Mouse (Mus musculus) heart, postnatal 0 days (tissue): ENCODE measurements at regions not wholly inside any gene's neighbourhood (a gene's known extent, or its start where the extent isn't known, plus 50 kb on each side); places are given as distances from the start of the nearest gene placed in this dataset.

ENCODE experiments used
- ATAC-seq: fragments of 200-750 bp; cut with Nextera tagmentation; 2 replicates; pipeline ENCODE4 v1.8.0; 2017; ENCODE audit warnings: low read depth, moderate number of reproducible peaks, moderate library complexity; ENCODE audit not compliant: insufficient read depth
- DNase-seq: peaks from one replicate; pipeline ENCODE4 v3.0.0-alpha.2; 2016; ENCODE audit warnings: low spot score
- H3K27ac ChIP-seq: fragments of 300-500 bp; sonication (generic); 2 replicates; pipeline ENCODE4 v1.5.1; 2014; ENCODE audit warnings: low read depth, mild to moderate bottlenecking
- H3K27me3 ChIP-seq: fragments of 300-500 bp; sonication (generic); 2 replicates; pipeline ENCODE4 v1.6.1; 2014; ENCODE audit warnings: low read length, mixed read lengths; ENCODE audit not compliant: control insufficient read depth, insufficient read depth
- H3K36me3 ChIP-seq: fragments of 300-500 bp; sonication (generic); replicated peaks from 2 replicates; pipeline ENCODE4 v1.6.1; 2014; ENCODE audit warnings: low read length, mixed read lengths; ENCODE audit not compliant: control insufficient read depth, insufficient read depth
- H3K4me1 ChIP-seq: fragments of 300-500 bp; sonication (generic); 2 replicates; pipeline ENCODE4 v1.6.1; 2014; ENCODE audit warnings: antibody characterized with exemption; ENCODE audit not compliant: control insufficient read depth, insufficient read depth
- H3K4me2 ChIP-seq: fragments of 300-500 bp; sonication (generic); 2 replicates; pipeline ENCODE4 v1.6.1; 2014; ENCODE audit warnings: low read depth, mild to moderate bottlenecking, low read length, moderate library complexity
- H3K4me3 ChIP-seq: fragments of 300-500 bp; sonication (generic); 2 replicates; pipeline ENCODE4 v1.5.1; 2014; ENCODE audit warnings: low read depth, low read length
- H3K9ac ChIP-seq: fragments of 300-500 bp; sonication (generic); replicated peaks from 2 replicates; pipeline ENCODE4 v1.6.1; 2014; ENCODE audit warnings: low read depth, low read length, mixed read lengths
- H3K9me3 ChIP-seq: fragments of 300-500 bp; sonication (generic); replicated peaks from 2 replicates; pipeline ENCODE4 v1.6.1; 2016; ENCODE audit warnings: low read length; ENCODE audit not compliant: control insufficient read depth
- CTCF ChIP-seq: IDR thresholded peaks from 2 replicates; pipeline ENCODE4 v1.5.1; 2016; ENCODE audit warnings: antibody characterized with exemption, control low read depth, low read depth
- EP300 ChIP-seq: IDR thresholded peaks from 2 replicates; pipeline ENCODE4 v1.6.1; 2016; ENCODE audit warnings: antibody characterized with exemption, low read depth
- WGBS: fragments of 180-500 bp; shearing (Covaris S2); extraction: QIAGEN DNeasy Blood & Tissue Kit; methylation state at CpG from one replicate; pipeline ENCODE4 v1.1.7; 2014; 5-methylcytosine and 5-hydroxymethylcytosine counted together

DNA sequence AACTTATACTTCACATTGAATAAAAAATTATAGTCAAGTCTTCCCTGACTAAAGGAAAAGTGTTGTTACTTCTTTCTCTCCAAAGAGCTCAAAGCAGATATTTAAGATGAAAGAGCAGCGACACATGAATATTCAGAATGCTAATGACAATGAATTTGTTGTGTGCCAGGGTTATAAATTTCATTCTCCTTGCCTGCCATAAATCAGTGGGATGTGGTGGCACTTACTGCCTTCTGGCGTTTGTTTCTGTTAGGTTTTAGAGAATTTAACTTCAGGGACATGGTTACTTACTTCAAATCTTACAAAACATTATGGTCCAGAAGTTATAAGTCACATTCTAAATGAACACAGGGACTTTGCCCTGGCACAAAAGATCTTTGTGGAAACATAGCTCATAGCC is 380.4 kb downstream of the Samd5 start:
- no peak overlapping the region for H3K9ac ChIP-seq
- no peaks in the 10 kb centered on the region for H3K27me3 ChIP-seq
- H3K36me3 ChIP-seq = no peaks in the 10 kb centered on the region
- TF ChIP-seq EP300 (no peak), CTCF (no peak)
- H3K4me1 ChIP-seq = no peaks in the 10 kb centered on the region
- WGBS = 91% methylated on average over 2 of the region's 2 CpGs
- no peak overlapping the region for H3K4me3 ChIP-seq
- DNase-seq = no peak
- no peak overlapping the region for H3K27ac ChIP-seq
- no peaks in the 10 kb centered on the region for H3K9me3 ChIP-seq
- ATAC-seq = no peak
- no peak overlapping the region for H3K4me2 ChIP-seq

DNA sequence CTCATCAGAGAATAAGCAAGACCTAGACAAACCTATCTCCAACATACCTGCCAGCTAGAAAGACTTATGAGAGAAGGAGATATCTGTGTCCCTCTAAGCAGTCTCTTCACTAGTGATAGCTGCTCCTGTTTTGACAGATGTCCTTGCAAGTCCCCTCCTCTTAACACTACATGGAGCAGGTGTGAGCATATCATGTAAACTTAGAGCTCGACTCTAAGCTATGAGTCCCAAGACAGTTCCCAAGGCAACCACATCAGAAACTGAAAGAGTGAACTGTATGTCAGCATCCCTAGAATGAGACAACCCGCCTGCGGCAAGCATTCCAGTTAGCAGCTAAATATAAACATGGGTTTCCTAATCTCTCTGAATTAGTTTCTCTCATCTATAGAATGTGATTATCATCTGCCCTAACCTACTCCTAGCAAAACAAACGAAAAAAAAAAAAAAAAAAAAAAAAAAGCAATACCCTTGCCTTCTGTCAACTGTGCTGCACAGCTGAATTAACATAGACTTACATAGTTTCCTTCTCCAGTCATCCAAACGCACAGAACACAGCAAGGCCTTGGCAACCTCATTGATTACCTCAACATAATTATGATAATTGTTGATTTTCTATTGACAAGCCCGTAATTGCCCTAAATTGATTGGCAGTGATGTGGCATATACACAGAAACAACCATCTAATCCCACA is 383.4 kb downstream of the Samd5 start:
- no peak for TF ChIP-seq CTCF
- no peak for TF ChIP-seq EP300
- no peak for DNase-seq
- 49% methylated on average over 6 of the region's 6 CpGs for WGBS

DNA sequence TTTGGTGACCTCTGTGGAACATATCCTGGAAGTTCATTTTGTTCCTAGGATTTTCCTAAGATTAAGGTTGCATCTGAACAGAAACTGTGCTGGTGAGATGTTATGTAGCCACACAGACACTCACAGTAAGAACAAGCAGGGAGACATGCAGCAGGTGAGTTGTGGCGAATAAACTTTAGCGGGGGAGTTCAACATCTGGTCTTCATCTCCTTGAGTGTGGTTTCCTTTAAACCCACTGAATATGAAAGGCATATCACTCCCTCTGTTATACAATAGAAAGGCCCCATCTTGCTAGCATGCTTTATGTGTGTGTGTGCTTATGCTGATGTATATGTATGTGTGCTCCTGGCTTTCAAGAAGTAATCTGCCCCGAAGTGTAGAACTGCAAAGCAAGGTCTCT is 387.1 kb upstream of the Sash1 start:
- no peaks in the 10 kb centered on the region for H3K36me3 ChIP-seq
- H3K9ac ChIP-seq = no peak overlapping the region
- H3K4me1 ChIP-seq = peaks cover 9% of the 10 kb centered on the region
- DNase-seq (no peak), ATAC-seq (no peak)
- no peaks in the 10 kb centered on the region for H3K27me3 ChIP-seq
- no peak overlapping the region for H3K4me2 ChIP-seq
- TF ChIP-seq CTCF = no peak
- TF ChIP-seq EP300 = no peak
- WGBS = 69% methylated on average over 3 of the region's 3 CpGs
- no peak overlapping the region for H3K27ac ChIP-seq
- H3K4me3 ChIP-seq = no peak overlapping the region
- H3K9me3 ChIP-seq = no peaks in the 10 kb centered on the region

More for the DNA sequence above, 383.4 kb downstream of the Samd5 start:
- no peaks in the 10 kb centered on the region for H3K36me3 ChIP-seq
- no peak overlapping the region for H3K4me3 ChIP-seq
- H3K27me3 ChIP-seq = no peaks in the 10 kb centered on the region
- H3K4me1 ChIP-seq = no peaks in the 10 kb centered on the region
- H3K4me2 ChIP-seq = no peak overlapping the region
- H3K9ac ChIP-seq = no peak overlapping the region
- no peak overlapping the region for H3K27ac ChIP-seq
- no peak for ATAC-seq
- no peaks in the 10 kb centered on the region for H3K9me3 ChIP-seq

DNA sequence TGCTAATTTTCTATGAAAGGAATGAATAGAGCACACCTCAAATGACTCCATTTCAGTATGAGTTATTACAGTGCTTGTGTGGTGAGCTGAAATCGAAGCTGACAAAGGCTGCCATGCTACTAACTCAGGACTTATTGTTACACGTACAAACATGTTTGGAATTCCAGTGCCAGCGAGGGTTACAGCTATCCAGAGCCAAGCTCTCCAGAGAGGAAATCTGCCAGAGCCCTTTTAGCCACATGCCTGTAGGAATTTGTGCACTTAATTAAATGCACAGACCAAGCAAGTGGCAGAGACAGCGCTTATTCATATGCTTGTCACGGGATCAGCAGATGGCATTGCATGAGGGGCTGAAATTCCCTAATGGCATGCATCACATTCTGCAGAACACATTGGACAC is 386.4 kb upstream of the Sash1 start:
- DNase-seq (peak; percentile 71), ATAC-seq (peak; percentile 87)
- Histone ChIP-seq H3K9me3 (no peaks in the 10 kb centered on the region), H3K4me1 (peaks cover 9% of the 10 kb centered on the region), H3K27me3 (no peaks in the 10 kb centered on the region), H3K4me2 (no peak overlapping the region; the same call in 1 of the 2 replicates), H3K36me3 (no peaks in the 10 kb centered on the region), H3K27ac (peak overlapping the region; percentile 71), H3K4me3 (no peak overlapping the region), H3K9ac (no peak overlapping the region)
- 20% methylated on average over 5 of the region's 5 CpGs for WGBS
- 0 out of 2 replicates have a peak, but pooled peaks have one; percentile 63 for TF ChIP-seq EP300
- no peak for TF ChIP-seq CTCF

DNA sequence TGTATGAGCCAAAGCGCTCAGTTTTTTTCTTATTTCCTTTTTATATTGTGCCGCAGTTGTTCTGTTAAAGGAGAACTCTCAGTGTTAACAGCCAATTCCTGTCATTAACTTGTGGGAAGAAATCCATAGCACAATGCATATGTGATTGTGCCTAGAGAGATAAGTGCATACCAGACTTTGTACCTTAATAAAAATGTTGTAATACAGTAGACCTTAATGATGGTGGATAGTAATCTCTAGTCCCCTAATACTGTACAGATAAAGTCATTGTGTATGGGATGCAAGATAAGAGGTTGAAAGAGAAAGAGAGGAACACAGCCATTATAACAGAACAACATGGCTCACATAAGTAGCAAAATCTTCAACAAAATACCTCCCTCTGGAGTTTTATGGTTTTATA is 379.7 kb upstream of the Sash1 start:
- Histone ChIP-seq H3K4me3 (no peak overlapping the region), H3K27ac (no peak overlapping the region), H3K9ac (no peak overlapping the region), H3K27me3 (no peaks in the 10 kb centered on the region), H3K36me3 (no peaks in the 10 kb centered on the region), H3K9me3 (no peaks in the 10 kb centered on the region), H3K4me2 (no peak overlapping the region), H3K4me1 (no peaks in the 10 kb centered on the region)
- no peak for ATAC-seq
- no peak for TF ChIP-seq EP300
- TF ChIP-seq CTCF = no peak
- 64% methylated on average over 2 of the region's 2 CpGs for WGBS
- no peak for DNase-seq

DNA sequence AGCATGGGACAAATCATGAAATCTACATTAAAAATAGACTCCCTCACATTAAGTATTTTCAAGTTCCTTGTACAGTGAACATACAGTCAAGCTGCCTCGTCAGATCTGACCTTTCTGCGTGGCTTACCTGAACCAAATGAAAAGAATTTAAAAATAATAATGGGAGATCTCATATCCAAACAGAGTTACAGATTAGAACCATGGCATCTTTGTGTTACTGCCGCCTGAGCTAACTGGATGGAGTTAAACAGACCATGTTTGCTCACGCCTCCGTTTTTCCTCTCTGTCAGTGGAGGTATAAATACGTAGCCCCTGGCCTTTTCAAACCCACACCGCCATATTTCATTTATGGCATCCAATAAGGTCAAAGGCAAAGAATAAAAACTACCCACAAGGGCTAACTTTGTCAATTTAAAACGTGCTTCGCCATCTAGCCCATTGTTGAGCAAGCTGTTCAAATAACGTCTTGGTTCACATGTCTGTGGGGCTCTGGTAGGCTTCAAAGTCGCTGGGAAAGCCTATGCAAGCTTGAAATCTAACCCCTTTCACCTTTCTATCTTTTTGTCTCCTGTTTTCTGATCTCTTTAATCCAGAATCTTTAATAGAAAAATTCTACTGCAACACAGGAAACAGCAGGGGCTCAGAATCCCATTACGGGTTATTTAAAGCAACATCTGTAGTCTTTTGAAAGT is 378.6 kb upstream of the Sash1 start:
- no peaks in the 10 kb centered on the region for H3K9me3 ChIP-seq
- ATAC-seq = no peak
- no peak overlapping the region for H3K9ac ChIP-seq
- no peak overlapping the region for H3K4me3 ChIP-seq
- no peak for DNase-seq
- TF ChIP-seq EP300 = no peak
- no peak for TF ChIP-seq CTCF
- WGBS = 84% methylated on average over 12 of the region's 12 CpGs
- no peak overlapping the region for H3K27ac ChIP-seq
- no peaks in the 10 kb centered on the region for H3K36me3 ChIP-seq
- H3K4me1 ChIP-seq = no peaks in the 10 kb centered on the region
- H3K4me2 ChIP-seq = no peak overlapping the region
- H3K27me3 ChIP-seq = no peaks in the 10 kb centered on the region
